In genomic region chr10:61272089-61272626, GRCm38 (mm10) we compare ENCODE assay signal across 11 mouse cellular contexts. TPM values are rescaled to one million over a fixed set of nuclear protein-coding genes. Genes with fewer than 3 reads are reported as not detected.
DNase-seq lines count a peak whose midpoint lies in the region; ATAC-seq and TF ChIP-seq lines count a peak whose summit lies in the region.
"Had no signal": no experiment of that assay in that cellular context is flagged by ENCODE, and none has a peak within 500 bp of the region (broad histone marks: within the 10 kb centered on the region; RNA-seq: fewer than 3 reads in every experiment).

No protein-coding gene starts in this region.

- DNase-seq in embryonic facial prominence, embryonic 10.5 days (ENCODE audit: low spot score): no peak
- no peak for DNase-seq in spleen, adult 2 months (ENCODE audit: low read depth in 1 of 2, low spot score in 2 of 2)
- no peak for DNase-seq in spleen, postnatal 10 days (ENCODE audit: low spot score in 2 of 2)
- DNase-seq in heart, postnatal 4 days: peak; percentile 45
- DNase-seq in stomach, postnatal 0 days (ENCODE audit: low spot score): no peak
- DNase-seq in thymus, postnatal 10 days (ENCODE audit: low spot score in 2 of 2): no peak
- no peak for DNase-seq in adrenal gland, postnatal 36 days

- TF ChIP-seq POLR2A in spleen, adult 2 months (IDR thresholded peaks at IDR 0.05; ENCODE audit: low read depth, low read length): no peak

- H3K9me3 ChIP-seq in embryonic facial prominence, embryonic 12.5 days: no peaks in the 10 kb centered on the region
- H3K9me3 ChIP-seq in embryonic facial prominence, embryonic 10.5 days: no peaks in the 10 kb centered on the region
- no peaks in the 10 kb centered on the region for H3K9me3 ChIP-seq in stomach, postnatal 0 days (ENCODE audit: control insufficient read depth, low read length)
- H3K9me3 ChIP-seq: midbrain, embryonic 13.5 days had no signal

- no peak for TF ChIP-seq CTCF in spleen, adult 2 months (IDR thresholded peaks at IDR 0.05; ENCODE audit: extremely low read depth, insufficient read depth, insufficient read length, insufficient replicate concordance)
- no peak for TF ChIP-seq CTCF in stomach, postnatal 0 days (IDR thresholded peaks at IDR 0.05; ENCODE audit: low read depth)

- H3K27ac ChIP-seq in embryonic facial prominence, embryonic 12.5 days: no peak overlapping the region
- no peak overlapping the region for H3K27ac ChIP-seq in embryonic facial prominence, embryonic 10.5 days (replicated peaks)
- 0 out of 2 replicates have a peak overlapping the region, but pooled peaks have one; percentile 5 for H3K27ac ChIP-seq in spleen, adult 2 months (ENCODE audit: insufficient read depth, low read length)
- H3K27ac ChIP-seq in stomach, postnatal 0 days (replicated peaks): peak overlapping the region; percentile 80; the same call in 1 of the 2 replicates
- H3K27ac ChIP-seq: midbrain, embryonic 13.5 days had no signal

- H3K9ac ChIP-seq in embryonic facial prominence, embryonic 12.5 days: no peak overlapping the region
- H3K9ac ChIP-seq in stomach, postnatal 0 days (ENCODE audit: low read length): peak overlapping the region; percentile 76; the same call in 1 of the 2 replicates

- H3K4me1 ChIP-seq in embryonic facial prominence, embryonic 12.5 days: peaks cover 20% of the 10 kb centered on the region
- H3K4me1 ChIP-seq in embryonic facial prominence, embryonic 10.5 days: peaks cover 52% of the 10 kb centered on the region
- peaks cover 3% of the 10 kb centered on the region; the same call in 1 of the 2 replicates for H3K4me1 ChIP-seq in spleen, adult 2 months (ENCODE audit: control insufficient read depth, insufficient read depth, insufficient read length)
- H3K4me1 ChIP-seq in stomach, postnatal 0 days (replicated peaks; ENCODE audit: control insufficient read depth, insufficient read depth): peaks cover 2% of the 10 kb centered on the region; the same call in 1 of the 2 replicates

- no peaks in the 10 kb centered on the region for H3K36me3 ChIP-seq in embryonic facial prominence, embryonic 12.5 days
- no peaks in the 10 kb centered on the region for H3K36me3 ChIP-seq in embryonic facial prominence, embryonic 10.5 days (replicated peaks)
- H3K36me3 ChIP-seq in spleen, adult 2 months (ENCODE audit: control insufficient read depth, insufficient read depth, low read length): no peaks in the 10 kb centered on the region
- no peaks in the 10 kb centered on the region for H3K36me3 ChIP-seq in stomach, postnatal 0 days (ENCODE audit: control insufficient read depth, insufficient read depth, low read length)
- H3K36me3 ChIP-seq: midbrain, embryonic 13.5 days had no signal

- ATAC-seq in embryonic facial prominence, embryonic 12.5 days (ENCODE audit: insufficient number of reproducible peaks, insufficient read depth, low FRiP score, low TSS enrichment): no peak
- ATAC-seq in stomach, postnatal 0 days (ENCODE audit: low FRiP score, low TSS enrichment): no peak

- no peak overlapping the region for H3K4me3 ChIP-seq in embryonic facial prominence, embryonic 12.5 days
- no peak overlapping the region for H3K4me3 ChIP-seq in embryonic facial prominence, embryonic 10.5 days
- H3K4me3 ChIP-seq in spleen, adult 2 months (ENCODE audit: extremely low read depth, insufficient read depth, insufficient read length): no peak overlapping the region
- peak overlapping the region; percentile 54 for H3K4me3 ChIP-seq in stomach, postnatal 0 days (ENCODE audit: low read depth, low read length)

- 52% methylated on average over 8 of the region's 8 CpGs for WGBS in embryonic facial prominence, embryonic 12.5 days
- 53% methylated on average over 8 of the region's 8 CpGs for WGBS in embryonic facial prominence, embryonic 10.5 days
- 88% methylated on average over 8 of the region's 8 CpGs for WGBS in spleen, adult 2 months
- WGBS in stomach, postnatal 0 days: 44% methylated on average over 8 of the region's 8 CpGs

- 0 out of 2 replicates have a peak, but pooled peaks cover 6% of the 10 kb centered on the region for H3K27me3 ChIP-seq in embryonic facial prominence, embryonic 12.5 days
- peaks cover 50% of the 10 kb centered on the region for H3K27me3 ChIP-seq in embryonic facial prominence, embryonic 10.5 days (replicated peaks; ENCODE audit: low read depth, poor library complexity, severe bottlenecking)
- peaks cover 4% of the 10 kb centered on the region; the same call in 1 of the 2 replicates for H3K27me3 ChIP-seq in spleen, adult 2 months (ENCODE audit: control insufficient read depth, insufficient read depth, low read length)
- H3K27me3 ChIP-seq in stomach, postnatal 0 days (ENCODE audit: control insufficient read depth, insufficient read depth, low read length): no peaks in the 10 kb centered on the region; the same call in 1 of the 2 replicates

- no peak for TF ChIP-seq EP300 in stomach, postnatal 0 days (optimal IDR thresholded peaks at IDR 0.05)

- H3K4me2 ChIP-seq in embryonic facial prominence, embryonic 12.5 days (replicated peaks): peak overlapping the region; percentile 91; the same call in 1 of the 2 replicates
- H3K4me2 ChIP-seq in stomach, postnatal 0 days (replicated peaks; ENCODE audit: low read depth): peak overlapping the region; percentile 83

RNA-seq across cellular contexts. Expression of gene Adamts14, which starts 1.1 kb away (rescaled TPM):
- polyA plus RNA-seq in embryonic facial prominence, embryonic 12.5 days (2016; fragmentation: Nextera tagmentation; extraction: Ambion mirVana): 1.2 and 1.5 TPM in 2 replicates
- polyA plus RNA-seq in embryonic facial prominence, embryonic 10.5 days (2016; fragmentation: Nextera tagmentation; extraction: Ambion mirVana): 0.40 and 0.42 TPM in 2 replicates
- polyA plus RNA-seq in spleen, adult 2 months (2012; rRNA removed): 6.9 and 7.0 TPM in 2 replicates
- total RNA-seq in heart, postnatal 4 days (2021): 1 to 10 TPM; 6.9 to 7.5 TPM
- polyA plus RNA-seq in stomach, postnatal 0 days (2015; fragmentation: Nextera tagmentation; extraction: Ambion mirVana): 1.1 TPM in 2 replicates
- 1 to 10 TPM; 2.1 to 3.9 TPM for total RNA-seq in adrenal gland, postnatal 36 days (2021)

RNA-seq across cellular contexts. Expression of gene Prf1, which starts 25.5 kb away (rescaled TPM):
- not detected in 2 replicates for polyA plus RNA-seq in embryonic facial prominence, embryonic 12.5 days (2016; fragmentation: Nextera tagmentation; extraction: Ambion mirVana)
- not detected in 2 replicates for polyA plus RNA-seq in embryonic facial prominence, embryonic 10.5 days (2016; fragmentation: Nextera tagmentation; extraction: Ambion mirVana)
- polyA plus RNA-seq in spleen, adult 2 months (2012; rRNA removed): 16.2 and 17.4 TPM in 2 replicates
- under 1 TPM in 1 of 2 experiments, not detected in 1; 0.09 TPM for total RNA-seq in heart, postnatal 4 days (2021)
- polyA plus RNA-seq in stomach, postnatal 0 days (2015; fragmentation: Nextera tagmentation; extraction: Ambion mirVana): 0.05 TPM in 1 of 2 replicates, not detected in the other
- under 1 TPM in 1 of 2 experiments, not detected in 1; 0.26 TPM for total RNA-seq in adrenal gland, postnatal 36 days (2021)
- total RNA-seq: gastrocnemius, postnatal 4 days; left cerebral cortex, postnatal 10 days had no signal
- polyA plus RNA-seq: midbrain, embryonic 13.5 days had no signal

Comparison
In these comparisons a context has a peak if more than half of its experiments do, and no peak if none do; other contexts are left out.
1. H3K27ac ChIP-seq: peak in spleen, adult 2 months (single experiment) and stomach, postnatal 0 days (single experiment); none in embryonic facial prominence, embryonic 12.5 days (single experiment) and embryonic facial prominence, embryonic 10.5 days (single experiment).
2. RNA of gene Prf1, which starts 25.5 kb away (polyA plus RNA-seq): 16.2 to 17.4 TPM in spleen, adult 2 months; not detected in embryonic facial prominence, embryonic 12.5 days, not detected in embryonic facial prominence, embryonic 10.5 days and 0.05 TPM in stomach, postnatal 0 days; every median in the first group is over 10 times any median in the second.